Mouse (Mus musculus) bone marrow macrophage, adult 2 months (primary cell): ENCODE measurements around the gene Pip5k1c.

Experiments
- CTCF ChIP-seq: IDR thresholded peaks from 2 replicates; pipeline ENCODE4 v1.5.1; 2012; ENCODE audit warnings: low read depth, mild to moderate bottlenecking, low read length, moderate library complexity
- POLR2A ChIP-seq: IDR thresholded peaks from 2 replicates; pipeline ENCODE4 v1.6.1; 2012; ENCODE audit warnings: mild to moderate bottlenecking, low read depth, low read length, borderline replicate concordance

DNA sequence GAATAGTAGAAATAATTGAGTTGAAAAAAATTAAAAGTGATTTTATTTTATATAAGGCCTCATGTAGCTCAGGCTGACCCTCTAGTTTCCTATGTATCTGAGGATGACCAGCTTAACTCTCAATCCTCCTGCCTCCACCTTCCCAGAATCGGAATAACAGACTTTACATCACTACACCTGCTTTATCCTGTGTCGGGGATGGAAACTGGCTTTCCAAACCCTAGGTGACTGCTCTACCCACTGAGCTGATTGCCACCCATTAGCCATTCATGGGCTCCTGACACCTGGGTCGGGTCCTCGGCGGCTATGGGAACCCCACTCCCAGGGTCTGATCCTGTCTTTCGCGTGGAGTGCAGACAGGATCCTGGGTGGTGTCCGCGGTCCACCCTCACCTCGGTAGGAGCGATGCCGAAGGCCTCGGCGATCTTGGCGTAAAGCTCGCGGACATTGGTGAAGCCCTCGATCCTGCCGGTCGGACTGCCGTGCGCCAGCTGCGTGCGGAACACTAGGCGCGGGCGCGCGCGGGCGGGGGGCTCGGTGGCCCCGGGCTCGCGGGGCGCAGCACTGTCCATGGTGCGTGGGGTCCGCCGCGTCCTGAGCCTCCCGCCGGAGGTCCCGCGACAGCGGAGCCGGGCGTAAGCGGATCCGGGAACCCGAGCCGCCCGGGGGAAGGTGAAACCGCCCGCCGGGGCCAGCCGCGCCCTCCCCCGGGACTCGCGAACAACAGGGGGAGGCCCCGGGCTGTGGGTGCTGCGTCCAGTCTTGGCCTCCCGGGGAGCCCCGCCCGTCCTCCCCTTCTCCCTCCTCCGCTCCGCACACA, 50.1 kb downstream of the Pip5k1c start, which contains the start of gene Gipc3:
- TF ChIP-seq CTCF: no peak
- TF ChIP-seq POLR2A: no peak
